Mouse (Mus musculus) spleen, adult 18-20 months (tissue): Measurements from ENCODE around the gene Sh3rf1.
"Not testable (repeated sequence)": the region's sequence is repeated elsewhere in the genome, so short reads cannot be mapped to it uniquely, and the experiment has no call there.

Experiments used
- DNase-seq, 2 experiments: peaks; one replicate each; pipeline ENCODE4 v3.0.0; 2022; ENCODE audit warnings: mixed read lengths in 2 of 2

Sh3rf1 gene

GRCm38 (mm10) chr8:61375205-61375604, 151.5 kb downstream of the Sh3rf1 start:
- no peak for DNase-seq

- no peak for DNase-seq
Measured at GRCm38 (mm10) chr8:61378847-61379698, 155.4 kb downstream of the Sh3rf1 start.

GRCm38 (mm10) chr8:61384536-61384935, 160.9 kb downstream of the Sh3rf1 start:
- no peak for DNase-seq

GRCm38 (mm10) chr8:61385502-61386191, 162.0 kb downstream of the Sh3rf1 start:
- DNase-seq: no peak

GRCm38 (mm10) chr8:61386645-61387044, 163.0 kb downstream of the Sh3rf1 start:
- no peak for DNase-seq

- no peak for DNase-seq
Measured at GRCm38 (mm10) chr8:61387501-61387963, 163.9 kb downstream of the Sh3rf1 start.

- no peak for DNase-seq
Measured at GRCm38 (mm10) chr8:61388341-61388740, 164.7 kb downstream of the Sh3rf1 start.

GRCm38 (mm10) chr8:61390307-61391057, 166.8 kb downstream of the Sh3rf1 start:
- no peak for DNase-seq

- no peak for DNase-seq
Measured at GRCm38 (mm10) chr8:61391058-61391434, 167.4 kb downstream of the Sh3rf1 start.

GRCm38 (mm10) chr8:61397139-61397538, 173.5 kb downstream of the Sh3rf1 start:
- DNase-seq: no peak

GRCm38 (mm10) chr8:61397755-61398154, 174.1 kb downstream of the Sh3rf1 start:
- DNase-seq: no peak

- DNase-seq: no peak
Measured at GRCm38 (mm10) chr8:61402861-61403260, 179.2 kb downstream of the Sh3rf1 start.

- DNase-seq: no peak
Measured at GRCm38 (mm10) chr8:61403266-61404177, 179.8 kb downstream of the Sh3rf1 start.

GRCm38 (mm10) chr8:61404178-61404560, 180.5 kb downstream of the Sh3rf1 start:
- no peak for DNase-seq

- DNase-seq: no peak
Measured at GRCm38 (mm10) chr8:61409081-61409480, 185.4 kb downstream of the Sh3rf1 start.

GRCm38 (mm10) chr8:61409712-61410111, 186.0 kb downstream of the Sh3rf1 start:
- DNase-seq: not testable (repeated sequence)

GRCm38 (mm10) chr8:61419521-61419920, 195.8 kb downstream of the Sh3rf1 start:
- DNase-seq: no peak

- no peak for DNase-seq
Measured at GRCm38 (mm10) chr8:61420166-61420565, 196.5 kb downstream of the Sh3rf1 start.

- DNase-seq: no peak
Measured at GRCm38 (mm10) chr8:61421606-61422005, 197.9 kb downstream of the Sh3rf1 start.

GRCm38 (mm10) chr8:61425125-61425524, 201.5 kb downstream of the Sh3rf1 start:
- DNase-seq: no peak

- no peak for DNase-seq
Measured at GRCm38 (mm10) chr8:61426072-61426471, 202.4 kb downstream of the Sh3rf1 start.

GRCm38 (mm10) chr8:61426671-61427070, 203.0 kb downstream of the Sh3rf1 start:
- DNase-seq: no peak
